Comparison of ENCODE assay signal across 9 mouse cellular contexts in genomic region chr9:98987131-98987530, GRCm38 (mm10). TPM values are rescaled to one million over a fixed set of nuclear protein-coding genes. Genes with fewer than 3 reads are reported as not detected.
DNase-seq lines count a peak whose midpoint lies in the region; ATAC-seq and TF ChIP-seq lines count a peak whose summit lies in the region.
"Had no signal": no experiment of that assay in that cellular context is flagged by ENCODE, and none has a peak within 500 bp of the region (broad histone marks: within the 10 kb centered on the region; RNA-seq: fewer than 3 reads in every experiment).

No protein-coding gene starts in this region.

- no peak for TF ChIP-seq CTCF in kidney, postnatal 0 days (IDR thresholded peaks at IDR 0.05; ENCODE audit: low read depth)

- 51% methylated on average over 9 of the region's 9 CpGs for WGBS in kidney, postnatal 0 days

- no peak overlapping the region for H3K27ac ChIP-seq in kidney, postnatal 0 days

- H3K4me2 ChIP-seq in kidney, postnatal 0 days (ENCODE audit: low read length) = peak overlapping the region; percentile 96

- H3K4me1 ChIP-seq in kidney, postnatal 0 days (replicated peaks; ENCODE audit: insufficient read depth, low read length) = peaks cover 5% of the 10 kb centered on the region

- no peak for ATAC-seq in kidney, postnatal 0 days (replicated peaks; ENCODE audit: low FRiP score, low read depth)
- ATAC-seq in inflammation-experienced regulatory T-cells, adult 6 months = peak; percentile 21

- H3K36me3 ChIP-seq in kidney, postnatal 0 days (ENCODE audit: insufficient read depth, low read length) = no peaks in the 10 kb centered on the region

- no peaks in the 10 kb centered on the region for H3K27me3 ChIP-seq in kidney, postnatal 0 days (ENCODE audit: insufficient read depth, low read length)

- no peaks in the 10 kb centered on the region for H3K9me3 ChIP-seq in kidney, postnatal 0 days (replicated peaks; ENCODE audit: low read length)

- peak overlapping the region; percentile 80 for H3K4me3 ChIP-seq in kidney, postnatal 0 days (replicated peaks; ENCODE audit: low read depth, low read length)

- DNase-seq in kidney, postnatal 0 days (ENCODE audit: low spot score) = no peak
- no peak for DNase-seq in kidney, adult 9 months
- peak; percentile 21 for DNase-seq in brain, adult 2 months (ENCODE audit: low read depth, low spot score)
- DNase-seq in naive thymus-derived CD4-positive, alpha-beta T cell, adult 2 months (ENCODE audit: low read depth) = peak; percentile 48
- no peak for DNase-seq in spleen, postnatal 10 days (ENCODE audit: low spot score in 2 of 2)
- no peak for DNase-seq in adrenal gland, adult 2 months
- DNase-seq in right cerebral cortex, postnatal 10 days (ENCODE audit: low spot score in 2 of 2) = no peak

- H3K9ac ChIP-seq in kidney, postnatal 0 days (ENCODE audit: low read depth, low read length) = peak overlapping the region; percentile 81; the same call in 1 of the 2 replicates

RNA-seq across cellular contexts. Expression of gene Faim, which starts 1.0 kb away (rescaled TPM):
- 59.1 and 61.3 TPM in 2 replicates for polyA plus RNA-seq in kidney, postnatal 0 days (2015; fragmentation: Nextera tagmentation; extraction: Ambion mirVana)
- 10 to 100 TPM; 51.4 to 76.6 (median 60.3) TPM for polyA plus RNA-seq in inflammation-experienced regulatory T-cells, adult 6 months (2017; shearing (Covaris generic))
- total RNA-seq in adrenal gland, adult 2 months (2021) = 10 to 100 TPM; 20.6 to 22.0 TPM
- 0.83 and 1.1 TPM in 2 replicates for polyA plus RNA-seq in adrenal gland, adult 2 months (2012; rRNA removed)

RNA-seq across cellular contexts. Expression of gene Foxl2, which starts 32.0 kb away (rescaled TPM):
- polyA plus RNA-seq in kidney, postnatal 0 days (2015; fragmentation: Nextera tagmentation; extraction: Ambion mirVana) = not detected in 2 replicates
- not detected for polyA plus RNA-seq in inflammation-experienced regulatory T-cells, adult 6 months (2017; shearing (Covaris generic))
- total RNA-seq in adrenal gland, adult 2 months (2021) = under 1 TPM in 1 of 2 experiments, not detected in 1; 0.20 TPM
- 0.04 and 0.35 TPM in 2 replicates for polyA plus RNA-seq in adrenal gland, adult 2 months (2012; rRNA removed)

RNA-seq across cellular contexts. Expression of gene Gm1123, which starts 48.4 kb away (rescaled TPM):
- 0.71 and 0.76 TPM in 2 replicates for polyA plus RNA-seq in kidney, postnatal 0 days (2015; fragmentation: Nextera tagmentation; extraction: Ambion mirVana)
- 1 to 10 TPM in 1 of 3 experiments, under 1 TPM in 2; 0.54 to 1.6 (median 0.88) TPM for polyA plus RNA-seq in inflammation-experienced regulatory T-cells, adult 6 months (2017; shearing (Covaris generic))
- not detected for total RNA-seq in adrenal gland, adult 2 months (2021)
- not detected in 2 replicates for polyA plus RNA-seq in adrenal gland, adult 2 months (2012; rRNA removed)
- total RNA-seq: adrenal gland, adult 18-20 months had no signal

Comparison
In these comparisons a context has a peak if more than half of its experiments do, and no peak if none do; other contexts are left out.
1. DNase-seq: peak in brain, adult 2 months (single experiment) and naive thymus-derived CD4-positive, alpha-beta T cell, adult 2 months (single experiment); none in kidney, postnatal 0 days (single experiment), kidney, adult 9 months (single experiment), spleen, postnatal 10 days (0 of 2), adrenal gland, adult 2 months (single experiment) and right cerebral cortex, postnatal 10 days (0 of 2).
2. RNA of gene Faim, which starts 1.0 kb away (polyA plus RNA-seq): 59.1 to 61.3 TPM in kidney, postnatal 0 days and 51.4 to 76.6 TPM in inflammation-experienced regulatory T-cells, adult 6 months; 0.83 to 1.1 TPM in adrenal gland, adult 2 months; every median in the first group is over 10 times any median in the second.